Mouse (Mus musculus) C2C12 (cell line): Measurements from ENCODE around the gene Tubb4b. TPM values are rescaled to one million over a fixed set of nuclear protein-coding genes. Genes with fewer than 3 reads are reported as not detected.

Experiments
- H3K27me3 ChIP-seq: one replicate; pipeline ENCODE4 v1.6.1; 2011; ENCODE audit not compliant: control insufficient read depth, insufficient read depth, insufficient read length
- H3K36me3 ChIP-seq: one replicate; pipeline ENCODE4 v1.6.1; 2011; ENCODE audit not compliant: control insufficient read depth, insufficient read depth
- H3K4me3 ChIP-seq: one replicate; pipeline ENCODE4 v1.5.1; 2011; ENCODE audit warnings: mild to moderate bottlenecking, control low read depth; ENCODE audit not compliant: poor library complexity, insufficient read depth, severe bottlenecking
- H3K79me2 ChIP-seq: one replicate; pipeline ENCODE4 v1.6.1; 2011; ENCODE audit not compliant: control insufficient read depth, insufficient read depth
- H3K79me3 ChIP-seq: one replicate; pipeline ENCODE4 v1.6.1; 2011; ENCODE audit warnings: low read depth, control low read depth
- H3ac ChIP-seq: one replicate; pipeline ENCODE3; 2011; ENCODE audit warnings: low read depth; ENCODE audit not compliant: control insufficient read depth, insufficient read length
- CEBPB ChIP-seq: IDR thresholded peaks from one replicate; pipeline ENCODE4 v1.6.1; 2011; ENCODE audit warnings: low read depth, mild to moderate bottlenecking, control low read depth, moderate library complexity
- CTCF ChIP-seq: IDR thresholded peaks from one replicate; pipeline ENCODE4 v1.5.1; 2011; ENCODE audit not compliant: control insufficient read depth, insufficient read depth, insufficient read length
- FOSL1 ChIP-seq: IDR thresholded peaks from one replicate; pipeline ENCODE4 v1.8.0; 2011; ENCODE audit warnings: mild to moderate bottlenecking, low read length; ENCODE audit not compliant: poor library complexity, insufficient read depth, severe bottlenecking
- MAX ChIP-seq: IDR thresholded peaks from one replicate; pipeline ENCODE4 v1.6.1; 2011; ENCODE audit warnings: mild to moderate bottlenecking, control low read depth
- MYOD1 ChIP-seq: IDR thresholded peaks from one replicate; pipeline ENCODE4 v1.6.1; 2011; ENCODE audit warnings: low read depth; ENCODE audit not compliant: control insufficient read depth, insufficient read length
- MYOG ChIP-seq: IDR thresholded peaks from one replicate; pipeline ENCODE4 v1.6.1; 2011; ENCODE audit not compliant: control insufficient read depth, insufficient read length; ENCODE audit errors: extremely low read depth
- USF1 ChIP-seq: IDR thresholded peaks from one replicate; pipeline ENCODE4 v1.6.1; 2011; ENCODE audit warnings: low read depth, mild to moderate bottlenecking, control low read depth, moderate library complexity
- polyA plus RNA-seq: library from polyadenylated mRNA; unstranded; fragments of >200 nt; fragmentation: generic; extraction: Trizol; gene quantifications from one replicate; pipeline ENCODE4 v1.2.1, GENCODE M21; 2012; ENCODE audit warnings: missing spikeins

The Tubb4b gene
- polyA plus RNA-seq, 1 experiment, result 800 TPM

DNA sequence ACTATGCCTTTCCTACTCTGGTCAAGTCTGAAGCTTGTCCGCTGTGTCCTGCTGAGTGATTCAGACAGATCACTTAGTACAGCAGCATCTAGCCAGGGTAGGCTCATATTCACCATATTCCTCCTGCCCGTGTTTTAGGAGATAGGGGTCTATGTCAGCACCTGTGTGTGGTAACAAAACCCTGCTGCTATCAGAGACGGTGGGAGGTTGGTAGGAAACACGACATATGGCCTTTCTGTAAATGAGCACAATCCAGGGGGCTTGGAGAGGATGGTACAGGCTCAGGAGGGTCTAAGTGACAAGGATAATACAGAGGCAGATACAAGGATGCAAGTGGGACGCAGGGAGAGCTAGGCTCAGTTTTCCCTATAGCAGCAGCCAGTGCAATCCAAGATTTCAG is 5.1 kb upstream of the Tubb4b start:
- TF ChIP-seq MAX (no peak), MYOD1 (no peak)
- peaks cover 41% of the 10 kb centered on the region for H3K27me3 ChIP-seq
- no peaks in the 10 kb centered on the region for H3K36me3 ChIP-seq
- H3K4me3 ChIP-seq, result no peak overlapping the region
- H3K79me3 ChIP-seq, result no peaks in the 10 kb centered on the region
- no peak overlapping the region for H3ac ChIP-seq
- H3K79me2 ChIP-seq, result no peaks in the 10 kb centered on the region

- Histone ChIP-seq H3K36me3 (no peaks in the 10 kb centered on the region), H3K27me3 (peaks cover 38% of the 10 kb centered on the region), H3K4me3 (no peak overlapping the region), H3ac (no peak overlapping the region), H3K79me3 (no peaks in the 10 kb centered on the region), H3K79me2 (peaks cover 4% of the 10 kb centered on the region)
- TF ChIP-seq MAX (no peak), USF1 (no peak), FOSL1 (no peak), CEBPB (no peak), CTCF (no peak), MYOD1 (no peak), MYOG (no peak)
These were observed 4.6 kb upstream of the Tubb4b start for GRCm38 (mm10) chr2:25228995-25229530.

- peaks cover 5% of the 10 kb centered on the region for H3K79me3 ChIP-seq
- H3K27me3 ChIP-seq, result peaks cover 36% of the 10 kb centered on the region
- no peak for TF ChIP-seq MYOG
- TF ChIP-seq CTCF, result peak; percentile 95
- peak; percentile 48 for TF ChIP-seq MAX
- TF ChIP-seq CEBPB, result peak; percentile 92
- peaks cover 10% of the 10 kb centered on the region for H3K79me2 ChIP-seq
- H3K4me3 ChIP-seq, result no peak overlapping the region
- H3K36me3 ChIP-seq, result peaks cover 5% of the 10 kb centered on the region
- no peak overlapping the region for H3ac ChIP-seq
These were observed 4.0 kb upstream of the Tubb4b start for GRCm38 (mm10) chr2:25228431-25228889.

DNA sequence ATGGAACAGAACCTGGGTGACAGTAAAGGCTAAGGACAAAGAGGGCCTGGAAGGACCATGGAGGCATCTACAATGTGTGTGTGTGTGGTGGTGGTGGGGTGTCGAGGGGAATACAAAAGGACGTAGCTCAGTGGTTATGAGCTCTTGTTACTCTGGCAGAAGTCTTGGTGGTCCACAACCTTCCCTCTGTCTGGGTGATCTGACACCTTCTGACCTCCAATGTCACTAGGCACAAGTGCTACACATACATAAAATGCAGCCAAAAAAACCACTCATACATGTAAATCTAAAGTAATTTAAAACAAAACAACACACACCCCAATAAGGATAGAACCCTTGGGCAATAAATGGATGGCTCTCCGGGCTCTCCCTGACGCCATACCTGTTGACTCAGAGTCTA is 2.9 kb upstream of the Tubb4b start:
- Histone ChIP-seq H3K36me3 (peaks cover 14% of the 10 kb centered on the region), H3ac (no peak overlapping the region), H3K79me2 (peaks cover 19% of the 10 kb centered on the region), H3K27me3 (peaks cover 26% of the 10 kb centered on the region), H3K4me3 (no peak overlapping the region), H3K79me3 (peaks cover 8% of the 10 kb centered on the region)
- TF ChIP-seq MYOD1 (no peak), CTCF (no peak), CEBPB (no peak), USF1 (no peak), MYOG (no peak), MAX (no peak), FOSL1 (no peak)

GRCm38 (mm10) chr2:25226864-25227263 is 2.4 kb upstream of the Tubb4b start:
- peaks cover 19% of the 10 kb centered on the region for H3K79me2 ChIP-seq
- peaks cover 9% of the 10 kb centered on the region for H3K79me3 ChIP-seq
- H3K36me3 ChIP-seq, result peaks cover 20% of the 10 kb centered on the region
- no peak overlapping the region for H3K4me3 ChIP-seq
- peaks cover 20% of the 10 kb centered on the region for H3K27me3 ChIP-seq
- H3ac ChIP-seq, result no peak overlapping the region
- no peak for TF ChIP-seq MYOD1
- no peak for TF ChIP-seq CEBPB
- TF ChIP-seq USF1, result no peak
- TF ChIP-seq MAX, result no peak
- TF ChIP-seq FOSL1, result no peak
- TF ChIP-seq CTCF, result no peak
- TF ChIP-seq MYOG, result no peak

DNA sequence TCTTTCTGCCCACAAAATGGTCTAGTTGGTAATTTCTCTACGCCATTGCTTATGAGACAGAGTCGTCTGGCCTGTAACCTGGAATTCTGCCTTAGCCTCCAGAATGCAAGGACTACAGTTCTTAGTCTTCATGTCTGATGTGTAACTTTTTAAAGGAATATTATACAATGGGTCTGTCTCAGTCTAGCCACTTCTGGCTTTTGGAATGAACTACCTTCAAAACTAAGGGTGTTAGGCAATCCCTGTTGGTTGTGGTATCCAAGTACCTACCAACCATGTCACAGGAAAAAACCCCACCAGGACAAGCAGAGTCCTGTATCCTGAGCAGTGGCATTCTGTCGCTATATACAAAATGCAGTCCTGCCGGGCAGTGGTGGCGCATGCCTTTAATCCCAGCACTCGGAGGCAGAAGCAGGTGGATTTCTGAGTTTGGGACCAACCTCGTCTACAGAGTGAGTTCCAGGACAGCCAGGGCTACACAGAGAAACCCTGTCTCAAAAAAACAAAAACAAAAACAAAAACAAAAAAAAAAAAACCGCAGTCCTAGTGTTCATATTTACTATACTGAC is 1.4 kb upstream of the Tubb4b start:
- peak overlapping the region; percentile 38 for H3K4me3 ChIP-seq
- H3ac ChIP-seq, result no peak overlapping the region
- TF ChIP-seq CTCF (no peak), FOSL1 (no peak), CEBPB (no peak), MAX (no peak), USF1 (no peak), MYOD1 (no peak), MYOG (no peak)
- peaks cover 9% of the 10 kb centered on the region for H3K79me3 ChIP-seq
- H3K27me3 ChIP-seq, result peaks cover 11% of the 10 kb centered on the region
- peaks cover 24% of the 10 kb centered on the region for H3K36me3 ChIP-seq
- H3K79me2 ChIP-seq, result peaks cover 19% of the 10 kb centered on the region
